Mouse (Mus musculus) left cerebral cortex, postnatal 4 days (tissue): ENCODE data around the gene Hsf4. TPM values are rescaled to one million over a fixed set of nuclear protein-coding genes. Genes with fewer than 3 reads are reported as not detected.

Experiments
- DNase-seq: peaks from one replicate; pipeline ENCODE4 v3.0.0-alpha.2; 2022
- intact Hi-C: fragments of 180-260 bp; cut with DNase I; formaldehyde crosslinking; loops from one replicate; pipeline ENCODE4 v1.15.1; 2025
- total RNA-seq, 2 experiments: library from RNA; stranded (reverse); gene quantifications; 2 replicates each; pipeline ENCODE4 v1.2.3; 2021

The Hsf4 gene
- total RNA-seq, 2 experiments from 2014 or later, result 0.28 to 0.50 TPM

DNA sequence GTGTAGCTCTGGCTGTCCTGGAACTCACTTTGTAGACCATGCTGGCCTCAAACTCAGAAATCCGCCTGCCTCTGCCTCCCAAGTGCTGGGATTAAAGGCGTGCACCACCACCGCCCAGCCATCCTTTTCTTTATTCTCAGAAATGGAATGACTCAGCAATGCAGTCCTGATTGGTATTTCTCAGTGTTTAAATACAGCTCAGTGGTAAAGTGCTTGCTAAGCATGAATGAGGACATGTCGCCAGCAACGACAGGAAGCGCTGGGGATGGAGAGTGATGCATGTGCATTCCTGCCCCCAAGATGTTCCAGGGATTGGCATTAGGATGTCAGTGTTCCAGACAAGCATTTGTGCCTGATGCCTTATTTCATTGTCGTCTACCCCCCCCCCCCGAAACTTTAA is 33.8 kb downstream of the Hsf4 start:
- no peak for DNase-seq
- intact Hi-C loops, result no loop called here

DNA sequence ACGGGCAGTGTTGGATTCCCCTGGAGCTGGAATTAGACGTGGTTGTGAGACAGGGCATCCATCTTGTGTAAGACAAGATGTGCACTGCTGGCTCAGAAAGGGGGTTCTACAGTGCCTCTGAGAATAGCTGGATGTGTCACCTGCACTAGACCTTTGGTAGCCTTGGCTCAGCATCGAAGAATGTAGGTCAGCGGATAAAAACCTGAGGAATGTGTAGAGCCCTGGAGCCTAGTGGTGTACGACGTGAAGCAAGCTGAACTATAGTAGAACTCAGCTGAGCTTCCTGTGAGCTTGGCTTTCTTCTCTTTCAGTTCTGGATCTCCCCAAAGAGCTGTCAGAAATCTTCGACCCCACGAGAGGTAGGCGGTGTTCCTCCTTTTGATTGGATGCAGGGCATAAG is 34.3 kb downstream of the Hsf4 start:
- intact Hi-C loops, result no loop called here

GRCm38 (mm10) chr8:105304325-105305210 is 35.0 kb downstream of the Hsf4 start:
- no peak for DNase-seq
- intact Hi-C loops, result no loop called here

More for the DNA sequence above, 34.3 kb downstream of the Hsf4 start:
- no peak for DNase-seq

DNA sequence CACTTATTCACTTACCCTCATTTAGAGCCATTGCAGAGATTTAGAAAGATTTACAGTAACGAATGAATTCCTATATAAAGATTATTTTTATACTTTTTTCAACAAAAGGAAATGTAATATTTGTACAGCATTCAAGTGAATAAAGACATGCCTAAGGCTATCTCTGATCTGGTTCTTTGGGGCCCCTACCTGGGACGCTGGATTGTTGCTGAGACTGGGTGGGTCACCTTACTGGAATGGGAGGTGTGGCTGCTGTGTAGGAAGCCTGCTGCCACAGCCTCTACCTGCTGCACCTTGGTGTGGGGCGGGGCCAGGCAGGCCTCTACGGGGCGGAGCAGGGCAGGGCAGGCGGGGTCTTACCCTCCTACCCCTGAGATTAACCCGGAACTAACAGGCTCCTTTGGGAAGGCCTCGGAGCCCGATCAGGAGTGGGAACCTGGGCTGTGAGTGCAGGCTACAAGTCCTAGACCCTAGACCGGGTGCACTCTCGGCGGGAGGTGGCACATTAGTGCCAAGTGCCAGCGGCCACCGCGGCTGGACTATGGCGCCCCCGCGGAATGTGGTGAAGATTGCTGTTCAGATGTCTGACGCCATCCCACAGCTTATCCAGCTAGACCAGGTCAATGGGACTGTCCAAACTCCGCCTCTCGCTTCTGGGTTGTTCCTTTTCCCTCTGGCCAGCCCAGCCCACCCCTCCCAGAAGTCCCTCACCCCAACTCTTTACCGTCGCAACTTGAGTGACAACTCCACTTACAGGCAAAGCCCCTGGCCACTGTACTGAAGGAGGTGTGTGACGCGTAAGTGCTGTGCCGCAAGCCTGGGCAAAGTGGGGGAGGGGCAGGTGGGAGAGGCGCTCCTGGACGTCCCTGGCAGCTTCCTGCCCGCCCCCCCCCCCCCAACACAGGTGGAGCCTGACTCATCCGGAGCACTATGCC is 35.9 kb downstream of the Hsf4 start, which contains the start of gene Elmo3:
TSS of gene Elmo3 (plus strand) at position 391 of the 935 bp plus-strand sequence.
- DNase-seq, result peak; percentile 65
- intact Hi-C loops, result no loop called here

DNA sequence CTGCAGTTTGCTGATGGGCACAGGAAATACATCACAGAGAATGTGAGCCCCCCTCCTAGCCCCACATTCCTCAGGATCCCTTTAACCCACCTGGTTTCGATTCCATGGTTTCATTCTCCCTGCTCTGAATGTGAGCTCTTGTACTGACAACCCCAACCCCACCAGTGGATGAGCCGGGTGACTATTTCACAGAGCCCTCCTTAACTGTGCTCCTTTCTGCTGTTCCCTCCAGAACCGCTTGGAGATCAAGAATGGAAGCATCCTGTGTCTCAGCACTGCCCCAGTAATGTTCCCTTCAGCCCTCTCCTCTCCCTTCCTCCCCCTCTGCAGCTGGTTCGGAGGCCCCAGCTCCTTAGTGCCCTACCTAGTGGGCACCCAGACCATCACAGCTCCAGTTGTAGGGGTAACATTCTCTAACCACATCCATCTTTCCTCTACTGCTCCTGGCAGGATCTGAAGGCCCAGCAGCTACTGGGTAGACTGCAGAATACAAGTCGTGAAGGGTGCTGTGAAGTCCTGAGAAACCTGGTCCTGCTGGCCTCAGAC is 36.6 kb downstream of the Hsf4 start:
- no peak for DNase-seq
- intact Hi-C loops, result no loop called here

GRCm38 (mm10) chr8:105307670-105308069 is 38.1 kb downstream of the Hsf4 start:
- no peak for DNase-seq
- intact Hi-C loops, result no loop called here

- intact Hi-C loops, result no loop called here
- no peak for DNase-seq
Measured at GRCm38 (mm10) chr8:105308428-105308827, 38.8 kb downstream of the Hsf4 start.

DNA sequence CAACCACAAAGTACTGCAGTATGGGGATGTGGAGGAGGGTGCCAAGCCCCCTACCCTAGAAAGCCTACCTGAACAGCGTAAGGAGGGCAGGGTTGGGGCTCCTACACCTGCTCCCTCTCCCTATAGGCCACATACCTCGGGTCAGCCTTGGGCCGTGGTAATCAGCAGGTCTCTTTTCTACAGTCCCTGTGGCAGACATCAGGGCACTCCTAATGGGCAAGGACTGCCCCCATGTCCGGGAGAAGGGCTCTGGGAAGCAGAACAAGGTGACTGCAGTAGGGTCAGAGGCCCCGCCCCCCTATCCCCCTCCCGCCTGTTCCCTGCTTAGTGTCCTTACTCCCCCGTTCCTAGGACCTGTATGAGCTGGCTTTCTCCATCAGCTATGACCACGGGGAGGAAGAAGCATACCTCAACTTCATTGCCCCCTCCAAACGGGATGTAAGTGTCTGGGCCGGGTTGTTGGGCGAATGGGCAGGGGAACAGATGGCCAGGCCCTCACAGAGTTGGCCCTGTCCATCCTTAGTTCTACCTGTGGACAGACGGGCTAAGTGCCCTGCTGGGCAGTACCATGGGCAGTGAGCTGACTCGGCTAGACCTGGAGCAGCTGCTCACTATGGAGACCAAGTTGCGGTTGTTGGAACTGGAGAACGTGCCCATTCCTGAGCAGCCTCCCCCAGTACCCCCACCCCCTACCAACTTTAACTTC is 39.7 kb downstream of the Hsf4 start:
- DNase-seq, result peak; percentile 66
- intact Hi-C loops, result no loop called here

- intact Hi-C loops, result no loop called here
- no peak for DNase-seq
Measured at GRCm38 (mm10) chr8:105310118-105310517, 40.5 kb downstream of the Hsf4 start.

GRCm38 (mm10) chr8:105311718-105312117 is 42.1 kb downstream of the Hsf4 start:
- intact Hi-C loops, result no loop called here
- no peak for DNase-seq

- no peak for DNase-seq
- intact Hi-C loops, result no loop called here
Measured at GRCm38 (mm10) chr8:105312891-105313481, 43.4 kb downstream of the Hsf4 start.

DNA sequence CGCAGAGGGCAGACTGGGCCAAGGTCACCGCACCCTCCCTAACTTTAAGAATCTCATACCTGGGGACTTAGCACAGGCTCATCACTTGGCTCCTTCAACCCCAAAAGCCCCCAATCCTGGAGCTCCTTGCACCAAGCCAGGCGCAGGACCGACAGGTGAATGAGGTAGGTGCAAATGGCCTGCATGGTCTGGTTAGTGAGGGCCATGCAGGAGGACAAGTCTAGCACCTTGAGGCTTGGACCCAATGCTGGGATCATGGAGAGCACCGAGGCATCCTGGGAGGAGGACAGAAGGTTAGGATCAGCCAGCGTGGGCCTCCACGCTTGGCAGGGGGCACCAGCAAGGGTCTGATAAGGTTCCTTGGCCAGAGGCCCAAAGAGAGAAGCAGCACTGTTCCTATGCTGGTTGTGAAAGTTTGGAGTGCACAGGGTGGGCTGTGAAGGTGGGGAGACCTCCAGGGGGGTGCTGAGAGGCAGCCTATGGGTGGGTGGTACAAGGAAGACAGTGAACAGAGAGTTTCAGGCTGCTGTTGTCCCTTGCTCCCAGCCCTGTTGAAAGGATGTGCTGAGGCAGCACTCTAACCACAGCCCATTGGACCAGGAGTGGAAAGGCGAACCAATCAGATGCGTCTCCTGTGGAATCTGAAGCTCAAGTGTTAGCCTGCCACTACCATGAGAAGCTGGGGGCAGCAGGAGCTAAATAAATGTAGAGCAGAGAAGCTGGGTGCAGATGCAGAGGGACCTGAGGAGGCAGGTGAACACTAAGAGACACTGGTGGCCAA is 44.2 kb downstream of the Hsf4 start:
- intact Hi-C loops, result no loop called here
- DNase-seq, result no peak

DNA sequence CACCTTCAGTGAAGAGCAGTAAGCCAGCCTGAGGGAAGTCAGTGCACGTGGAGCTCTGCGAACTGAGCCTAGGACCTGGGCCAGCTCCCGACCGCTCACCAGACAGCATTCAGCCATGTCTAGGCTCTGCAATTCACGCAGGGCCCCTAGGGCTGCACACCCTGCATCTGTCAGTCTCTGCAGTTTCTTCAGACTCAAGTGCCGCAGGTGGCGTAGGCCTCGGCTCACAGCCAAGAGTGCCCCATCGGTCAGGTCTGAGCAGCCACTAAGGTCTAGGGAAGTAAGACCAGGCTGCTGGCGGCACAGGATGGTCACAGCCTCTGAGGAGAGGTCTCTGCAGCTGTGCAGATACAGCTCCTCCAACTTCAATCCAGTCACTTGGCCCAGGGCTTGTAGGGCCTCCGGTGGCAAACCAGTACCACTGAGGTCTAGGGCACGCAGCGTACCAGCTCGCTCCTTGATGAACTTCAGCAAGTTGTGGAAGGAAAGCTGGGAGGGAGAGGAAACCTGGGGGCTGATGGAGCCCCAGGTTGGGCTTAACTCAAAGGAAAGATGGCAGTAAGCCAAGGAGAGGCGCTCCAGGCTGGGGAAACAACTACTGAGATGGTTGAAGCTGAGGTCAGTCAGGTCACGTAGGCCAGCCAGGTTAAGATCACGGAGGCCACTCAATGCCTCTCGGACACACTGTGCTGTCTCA is 45.6 kb downstream of the Hsf4 start:
- no peak for DNase-seq
- intact Hi-C loops, result no loop called here

DNA sequence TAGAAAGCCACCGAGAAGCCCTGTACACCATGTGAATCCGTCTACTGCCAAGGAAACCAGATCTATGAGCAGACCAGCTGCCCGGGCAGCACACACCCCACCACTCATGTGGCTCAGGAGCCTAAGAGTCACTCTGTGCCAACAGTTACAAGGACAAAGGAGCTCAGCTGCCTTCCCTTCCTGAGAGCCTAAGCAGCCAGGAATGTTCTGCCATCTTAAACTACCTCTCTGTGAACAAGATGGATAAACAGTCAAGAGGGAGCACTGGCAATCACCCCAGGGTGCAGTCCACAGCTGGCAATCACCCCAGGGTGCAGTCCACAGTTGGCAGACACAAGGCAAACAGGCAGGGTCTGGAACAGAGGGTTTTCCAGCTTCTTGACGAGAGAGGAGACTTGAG is 48.3 kb downstream of the Hsf4 start:
- intact Hi-C loops, result no loop called here

DNA sequence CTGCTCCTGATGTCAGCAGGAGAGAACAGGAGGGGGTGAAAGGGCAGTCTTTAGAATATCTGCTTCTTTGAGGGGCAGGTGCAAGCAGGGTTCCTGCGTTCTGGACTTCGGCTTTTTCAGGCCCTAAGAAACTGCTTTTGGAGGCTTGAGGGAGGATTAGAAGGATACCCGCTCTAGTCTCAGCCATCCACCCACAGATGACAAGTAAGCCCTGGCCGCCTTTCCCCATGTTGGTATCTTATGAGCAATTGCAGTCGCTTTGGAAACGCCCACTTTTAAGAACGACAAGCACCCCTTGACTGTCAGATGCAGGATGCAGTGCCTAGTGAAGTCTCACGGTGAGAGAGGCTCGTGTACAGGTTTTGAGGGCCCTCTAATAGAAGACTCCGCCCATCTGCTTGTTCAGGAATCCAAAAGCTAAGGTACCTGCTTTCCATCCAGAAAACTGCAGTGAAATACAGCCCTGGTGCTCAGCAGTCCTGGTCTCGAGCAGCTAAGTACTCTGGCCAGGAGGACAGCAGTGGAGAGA is 49.1 kb downstream of the Hsf4 start:
- DNase-seq, result no peak
- intact Hi-C loops, result no loop called here

More for the DNA sequence above, 48.3 kb downstream of the Hsf4 start:
- no peak for DNase-seq

DNA sequence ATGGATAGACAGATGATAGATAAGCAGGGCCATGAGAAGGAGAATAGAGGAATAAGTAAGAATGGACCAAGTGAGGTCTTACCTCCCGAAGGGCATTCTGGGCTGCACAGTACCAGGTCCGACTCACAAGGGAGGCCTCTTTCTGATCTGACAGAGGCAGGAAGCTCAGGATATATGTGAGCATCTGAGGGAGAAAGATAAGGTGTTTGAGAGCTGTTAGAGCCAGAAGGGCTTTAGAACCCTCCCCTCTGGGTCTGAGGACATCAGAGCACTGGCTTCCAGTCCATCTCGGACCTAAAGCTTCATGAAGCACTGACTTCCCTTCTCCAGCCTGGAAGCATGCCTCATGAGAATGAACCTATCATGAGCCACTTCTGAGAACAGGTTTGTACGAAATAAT is 53.6 kb downstream of the Hsf4 start:
- intact Hi-C loops, result no loop called here
- DNase-seq, result no peak
